Mouse (Mus musculus) left cerebral cortex, adult 2 months (tissue): ENCODE results near the gene Smap1. TPM values are rescaled to one million over a fixed set of nuclear protein-coding genes. Genes with fewer than 3 reads are reported as not detected.

Source experiments
- DNase-seq, 2 experiments: peaks; one replicate each; pipeline ENCODE4 v3.0.0; 2021 to 2022; ENCODE audit warnings: low spot score in 2 of 2, mixed read lengths in 1 of 2; ENCODE audit errors: extremely low spot score in 1 of 2
- H3K27ac ChIP-seq: fragments of 200-600 bp; 2 replicates; pipeline ENCODE4 v1.8.1; 2022
- H3K4me3 ChIP-seq: fragments of 200-600 bp; 2 replicates; pipeline ENCODE4 v1.8.1; 2022
- CTCF ChIP-seq: fragments of 200-600 bp; IDR thresholded peaks from 2 replicates; pipeline ENCODE4 v1.8.1; 2022; ENCODE audit warnings: antibody characterized with exemption, mild to moderate bottlenecking, moderate library complexity
- intact Hi-C: fragments of 180-260 bp; cut with DNase I; formaldehyde crosslinking; loops from one replicate; pipeline ENCODE4 v1.15.1; 2025
- total RNA-seq, 2 experiments: library from RNA; stranded (reverse); gene quantifications; 2 replicates each; pipeline ENCODE4 v1.2.3; 2021

Smap1 gene
- total RNA-seq, 2 experiments from 2014 or later = 142 to 144 TPM

GRCm38 (mm10) chr1:23944076-23944475 is 22.0 kb upstream of the Smap1 start:
- no peak for TF ChIP-seq CTCF
- DNase-seq = no peak
- Histone ChIP-seq H3K4me3 (no peak overlapping the region), H3K27ac (no peak overlapping the region)
- intact Hi-C loops = no loop called here

GRCm38 (mm10) chr1:23943146-23943940 is 21.2 kb upstream of the Smap1 start:
- H3K27ac ChIP-seq = no peak overlapping the region
- intact Hi-C loops = no loop called here

DNA sequence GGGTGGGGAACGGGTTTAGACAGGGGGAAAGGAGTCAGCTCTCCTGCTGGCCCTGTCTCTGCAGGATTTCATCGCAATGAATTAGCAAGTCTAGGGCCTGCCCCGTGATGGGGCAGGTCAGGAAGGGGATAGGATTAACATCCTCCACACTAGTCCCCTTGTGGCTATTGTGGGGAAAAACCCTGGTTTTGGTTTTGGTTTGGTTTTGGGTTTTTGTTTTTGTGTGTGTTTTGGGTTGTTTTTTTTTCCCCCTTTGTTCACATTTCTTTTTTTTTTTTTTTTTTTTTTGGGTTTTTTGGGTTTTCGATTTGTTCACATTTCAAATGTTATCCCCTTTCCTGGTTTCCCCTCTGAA is 13.3 kb upstream of the Smap1 start:
- intact Hi-C loops = loop anchor here (2.0 kb wide), 1 partner anchor 19 kb away; no protein-coding TSS in a partner anchor
- Histone ChIP-seq H3K4me3 (no peak overlapping the region), H3K27ac (no peak overlapping the region)
- DNase-seq = no peak
- TF ChIP-seq CTCF = no peak; the same call in 1 of the 2 replicates

More at GRCm38 (mm10) chr1:23943146-23943940, 21.2 kb upstream of the Smap1 start:
- DNase-seq = no peak
- H3K4me3 ChIP-seq = no peak overlapping the region
- TF ChIP-seq CTCF = no peak

DNA sequence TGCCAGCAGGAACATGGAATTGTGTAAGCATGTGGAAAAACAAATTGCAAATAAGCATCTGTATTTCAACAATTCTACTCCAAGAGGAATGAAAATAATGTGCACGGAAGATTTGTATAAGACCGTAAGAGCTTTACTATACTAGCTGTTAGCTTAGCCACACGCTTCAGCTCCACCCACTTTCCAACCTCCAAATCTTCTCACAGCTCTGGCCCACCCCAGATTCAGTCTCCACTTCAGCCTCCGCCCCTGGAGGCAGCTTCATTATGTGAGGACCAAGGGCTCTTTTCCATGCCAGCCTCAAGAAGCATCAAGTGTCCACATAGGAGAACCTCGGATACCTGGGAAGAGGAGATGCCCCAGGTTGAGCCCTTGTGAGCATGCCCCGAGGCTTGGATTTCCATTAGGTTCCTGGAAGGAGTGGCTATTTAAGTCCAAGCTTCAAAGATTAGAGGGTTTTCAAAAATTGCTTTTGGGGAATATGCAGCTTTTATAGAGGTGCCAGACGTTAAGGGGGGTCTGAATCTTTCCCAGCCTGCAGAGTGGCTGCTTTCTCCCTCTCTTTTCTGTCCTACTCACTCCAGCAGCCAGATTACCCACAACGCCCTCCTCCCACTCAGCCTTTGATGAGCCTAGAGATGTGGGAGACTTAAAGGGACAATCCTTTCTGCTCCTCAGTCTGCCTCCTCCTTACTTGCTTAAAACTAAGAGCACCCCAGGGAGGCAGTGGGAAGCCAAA is 12.7 kb upstream of the Smap1 start:
- Histone ChIP-seq H3K27ac (peak overlapping the region; percentile 21), H3K4me3 (no peak overlapping the region)
- intact Hi-C loops = loop anchor here (2.0 to 5.0 kb wide), 2 partner anchors 20 to 292 kb away; no protein-coding TSS in a partner anchor
- DNase-seq = peak; percentile 23 to 33
- TF ChIP-seq CTCF = no peak

DNA sequence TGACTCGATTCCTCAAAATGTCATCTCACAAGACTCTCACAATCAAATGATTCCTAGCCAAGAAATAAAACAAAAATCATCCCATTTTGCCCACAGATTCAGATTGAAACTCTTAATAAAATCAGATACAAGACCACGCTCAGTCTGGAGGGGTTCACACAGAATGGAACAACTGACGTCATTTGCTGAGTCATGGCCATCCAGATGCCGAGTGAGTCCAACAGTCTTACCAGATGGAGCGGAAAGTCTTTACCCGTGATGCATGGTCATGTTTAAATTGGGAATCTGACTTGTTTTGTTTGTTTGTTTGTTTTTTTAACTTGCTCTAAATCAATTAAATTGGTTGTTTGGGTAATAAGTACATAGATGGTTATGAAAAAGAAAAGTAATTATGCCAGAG is 7.3 kb upstream of the Smap1 start:
- no peak for TF ChIP-seq CTCF
- no peak overlapping the region for H3K4me3 ChIP-seq
- DNase-seq = no peak
- intact Hi-C loops = loop anchor here (10.0 kb wide), 1 partner anchor 175 kb away; the partner anchor contains the start of gene Fam135a
- H3K27ac ChIP-seq = no peak overlapping the region

- no peak for TF ChIP-seq CTCF
- Histone ChIP-seq H3K4me3 (no peak overlapping the region), H3K27ac (no peak overlapping the region)
- no peak for DNase-seq
- intact Hi-C loops = loop anchor here (10.0 kb wide), 1 partner anchor 176 kb away; the partner anchor contains the start of gene Fam135a
Measured at GRCm38 (mm10) chr1:23928371-23928770, 6.3 kb upstream of the Smap1 start.

- intact Hi-C loops = loop anchor here (5.0 to 10.0 kb wide), 3 partner anchors 83 to 181 kb away; partner anchors contain the start of genes B3gat2, Fam135a and Sdhaf4
Measured at GRCm38 (mm10) chr1:23923779-23924708, 1.9 kb upstream of the Smap1 start.

DNA sequence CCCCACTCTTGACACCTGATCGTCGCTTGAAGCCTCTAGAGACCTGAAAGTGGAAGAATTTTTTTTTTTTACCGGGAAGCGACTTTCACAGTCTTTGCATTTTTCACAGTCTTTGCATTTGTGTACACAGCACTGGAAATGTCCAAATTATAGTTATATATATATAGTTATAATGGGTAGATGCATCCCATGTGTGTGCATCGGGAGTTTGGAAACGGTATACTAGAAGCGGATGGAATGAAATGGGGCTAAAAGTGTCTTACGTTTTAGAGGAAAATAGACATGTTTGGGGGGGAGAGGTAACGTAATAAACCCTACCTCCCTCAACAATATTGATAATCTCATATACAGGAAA is 390 bp upstream of the Smap1 start:
- Histone ChIP-seq H3K27ac (peak overlapping the region; percentile 69), H3K4me3 (peak overlapping the region; percentile 92)
- intact Hi-C loops = loop anchor here (5.0 to 10.0 kb wide), 3 partner anchors 85 to 182 kb away; partner anchors contain the start of genes B3gat2, Fam135a and Sdhaf4
- no peak for TF ChIP-seq CTCF
- no peak for DNase-seq

More at GRCm38 (mm10) chr1:23923779-23924708, 1.9 kb upstream of the Smap1 start:
- H3K27ac ChIP-seq = no peak overlapping the region
- no peak overlapping the region for H3K4me3 ChIP-seq
- TF ChIP-seq CTCF = no peak
- no peak for DNase-seq

DNA sequence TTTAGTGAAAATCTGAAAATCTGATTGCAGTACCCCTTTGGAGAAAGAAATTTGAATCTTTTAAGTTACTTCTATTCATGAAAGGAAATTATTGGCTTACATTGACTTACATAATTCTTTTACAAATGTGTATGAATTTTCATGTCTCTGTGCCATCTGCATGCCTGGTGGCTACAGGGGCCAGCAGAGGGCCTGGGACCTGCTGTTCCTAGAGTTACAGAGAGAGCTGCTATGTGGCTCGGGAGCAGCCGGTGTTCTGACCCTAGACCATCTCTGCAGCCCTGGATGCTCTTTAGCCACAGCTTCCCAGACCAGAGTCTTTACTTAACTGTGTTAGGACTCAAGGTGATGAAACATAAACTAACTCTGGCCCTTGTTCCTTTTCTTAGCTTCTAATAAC is 1.8 kb downstream of the Smap1 start:
- H3K27ac ChIP-seq = no peak overlapping the region
- DNase-seq = no peak
- intact Hi-C loops = loop anchor here (5.0 to 10.0 kb wide), 3 partner anchors 87 to 185 kb away; partner anchors contain the start of genes B3gat2, Fam135a and Sdhaf4
- peak overlapping the region; percentile 92 for H3K4me3 ChIP-seq
- peak; percentile 29 for TF ChIP-seq CTCF

DNA sequence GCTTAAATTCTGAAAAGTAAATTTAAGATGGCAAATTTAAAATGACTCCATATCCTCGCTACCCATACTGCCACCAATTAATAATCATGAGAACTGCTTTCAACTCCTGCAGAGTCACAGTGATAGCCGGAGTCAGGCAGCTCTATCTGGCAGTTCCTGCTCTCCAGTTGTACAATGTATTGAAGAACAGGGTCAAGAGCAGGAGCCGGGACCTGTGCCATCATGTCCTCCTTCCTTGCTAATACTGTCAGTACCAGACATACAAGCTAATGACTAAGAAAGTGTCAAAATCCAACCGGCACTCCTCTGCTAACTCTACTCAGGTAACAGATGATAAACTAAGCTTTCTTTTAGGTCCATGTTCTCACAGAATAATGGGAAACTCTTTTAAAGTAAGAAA is 3.0 kb downstream of the Smap1 start:
- H3K4me3 ChIP-seq = no peak overlapping the region
- intact Hi-C loops = no loop called here
- no peak for TF ChIP-seq CTCF
- no peak overlapping the region for H3K27ac ChIP-seq
- DNase-seq = no peak

DNA sequence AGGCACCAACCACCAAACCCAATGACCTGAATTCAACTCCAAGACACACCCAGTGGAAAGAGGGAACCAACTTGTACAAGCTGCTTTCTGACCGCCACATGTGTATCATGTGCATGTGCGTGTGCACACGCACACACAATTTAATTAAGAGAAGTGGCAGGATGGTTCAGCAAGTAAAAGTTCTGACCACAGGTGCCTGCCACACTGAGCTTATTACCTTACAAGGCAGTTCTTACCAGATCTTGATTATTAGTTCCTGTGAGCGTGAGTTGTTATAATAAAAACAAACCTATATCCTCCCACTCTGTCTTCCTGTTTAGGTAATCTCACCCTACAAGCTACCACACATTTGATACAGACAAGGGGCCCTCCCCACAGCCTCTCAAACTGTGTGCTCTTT is 6.6 kb downstream of the Smap1 start:
- intact Hi-C loops = no loop called here
- H3K27ac ChIP-seq = no peak overlapping the region
- no peak for TF ChIP-seq CTCF
- no peak for DNase-seq
- H3K4me3 ChIP-seq = no peak overlapping the region
